Mouse (Mus musculus) megakaryocyte progenitor cell, adult 5-6 weeks (primary cell): ENCODE measurements around the gene Spta1. TPM values are rescaled to one million over a fixed set of nuclear protein-coding genes. Genes with fewer than 3 reads are reported as not detected.

ENCODE experiments used
- ATAC-seq: replicated peaks from 2 replicates; pipeline ENCODE4 v1.8.0; 2016; ENCODE audit warnings: mild to moderate bottlenecking, moderate TSS enrichment, inconsistent platforms; ENCODE audit not compliant: poor library complexity
- total RNA-seq, 2 experiments: library from RNA; stranded (forward) in 1 of 2; stranded (reverse) in 1 of 2; fragments of 157-497, 149-512 nt in 1 of 2; fragments of 200-1000 nt in 1 of 2; gene quantifications; 2 replicates each; pipeline versions ENCODE4 v1.2.3 to v1.2.4; 2015 to 2017

Spta1 gene
- total RNA-seq (2015) (1.3 and 4.1 TPM in 2 replicates), total RNA-seq (2017) (5.9 and 9.9 TPM in 2 replicates)

GRCm38 (mm10) chr1:174172605-174173004, at the start of gene Spta1:
TSS of gene Spta1 (plus strand) at chr1:174172776.
- peak; percentile 83 for ATAC-seq

GRCm38 (mm10) chr1:174131217-174131616, 41.4 kb upstream of the Spta1 start, which contains the start of gene Olfr424:
TSS of gene Olfr424 (plus strand) at chr1:174131517.
- no peak for ATAC-seq

- ATAC-seq = no peak
Observed at GRCm38 (mm10) chr1:174131999-174132398, 40.6 kb upstream of the Spta1 start.

GRCm38 (mm10) chr1:174141384-174141783, 31.2 kb upstream of the Spta1 start:
- peak; percentile 29; the same call in 1 of the 2 replicates for ATAC-seq

- ATAC-seq = no peak
Observed at GRCm38 (mm10) chr1:174146696-174147095, 25.9 kb upstream of the Spta1 start.

- ATAC-seq = no peak
Observed at GRCm38 (mm10) chr1:174149289-174149688, 23.3 kb upstream of the Spta1 start.

GRCm38 (mm10) chr1:174155333-174155732, 17.2 kb upstream of the Spta1 start, which contains the start of gene Olfr420:
TSS of gene Olfr420 (plus strand) at chr1:174155633.
- no peak for ATAC-seq

- ATAC-seq = peak; percentile 37; the same call in 1 of the 2 replicates
Observed at GRCm38 (mm10) chr1:174157622-174158021, 15.0 kb upstream of the Spta1 start.

- peak; percentile 35 for ATAC-seq
Observed at GRCm38 (mm10) chr1:174158512-174158911, 14.1 kb upstream of the Spta1 start.

GRCm38 (mm10) chr1:174159095-174159494, 13.5 kb upstream of the Spta1 start:
- ATAC-seq = peak; percentile 93

GRCm38 (mm10) chr1:174169024-174169423, 3.6 kb upstream of the Spta1 start:
- ATAC-seq = peak; percentile 29; the same call in 1 of the 2 replicates

GRCm38 (mm10) chr1:174170706-174171501, 1.7 kb upstream of the Spta1 start:
- no peak for ATAC-seq

- peak; percentile 91 for ATAC-seq
Observed at GRCm38 (mm10) chr1:174171537-174171936, 1.0 kb upstream of the Spta1 start.

- peak; percentile 89 for ATAC-seq
Observed at GRCm38 (mm10) chr1:174204699-174205098, 32.1 kb downstream of the Spta1 start.

- no peak for ATAC-seq
Observed at GRCm38 (mm10) chr1:174212286-174212685, 39.7 kb downstream of the Spta1 start.

- ATAC-seq = peak; percentile 50; the same call in 1 of the 2 replicates
Observed at GRCm38 (mm10) chr1:174215270-174216038, 42.9 kb downstream of the Spta1 start.

- ATAC-seq = peak; percentile 52
Observed at GRCm38 (mm10) chr1:174216528-174217204, 44.1 kb downstream of the Spta1 start.

- ATAC-seq = no peak
Observed at GRCm38 (mm10) chr1:174239916-174240315, 67.3 kb downstream of the Spta1 start.

- ATAC-seq = no peak
Observed at GRCm38 (mm10) chr1:174244621-174245020, 72.0 kb downstream of the Spta1 start.

GRCm38 (mm10) chr1:174246080-174246479, 73.5 kb downstream of the Spta1 start:
- no peak for ATAC-seq

GRCm38 (mm10) chr1:174247170-174247569, 74.6 kb downstream of the Spta1 start:
- ATAC-seq = no peak
